Mouse (Mus musculus): Measurements from ENCODE around the gene Iqcn.
A peak's percentile ranks its signal among the peaks of the same experiment; 100 is the strongest.

Iqcn gene

GRCm38 (mm10) chr8:70737705-70738104, 34.4 kb downstream of the Iqcn start:
- no peak for DNase-seq (ENCODE audit: low read depth)

DNA sequence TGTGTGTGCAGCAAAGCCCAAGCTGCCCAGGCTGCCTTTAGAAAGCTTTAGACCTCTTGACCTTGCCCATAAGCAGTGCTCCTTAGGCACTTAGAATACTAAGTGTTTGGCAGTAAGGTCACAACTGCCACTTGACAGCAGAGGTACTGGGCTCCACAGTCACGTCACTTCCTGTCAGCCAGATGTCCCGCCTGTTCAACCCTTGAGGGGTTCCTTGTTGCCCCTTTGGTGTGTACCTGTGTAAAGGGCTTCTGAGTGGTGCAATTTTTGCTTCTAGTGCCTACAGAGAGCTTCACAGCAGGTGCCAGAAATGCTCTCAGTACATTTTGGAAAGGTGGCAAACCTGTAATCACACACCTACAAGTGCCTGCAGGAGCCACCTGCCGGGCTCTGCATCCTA, 35.0 kb downstream of the Iqcn start:
- no peak for DNase-seq (ENCODE audit: low read depth)

DNA sequence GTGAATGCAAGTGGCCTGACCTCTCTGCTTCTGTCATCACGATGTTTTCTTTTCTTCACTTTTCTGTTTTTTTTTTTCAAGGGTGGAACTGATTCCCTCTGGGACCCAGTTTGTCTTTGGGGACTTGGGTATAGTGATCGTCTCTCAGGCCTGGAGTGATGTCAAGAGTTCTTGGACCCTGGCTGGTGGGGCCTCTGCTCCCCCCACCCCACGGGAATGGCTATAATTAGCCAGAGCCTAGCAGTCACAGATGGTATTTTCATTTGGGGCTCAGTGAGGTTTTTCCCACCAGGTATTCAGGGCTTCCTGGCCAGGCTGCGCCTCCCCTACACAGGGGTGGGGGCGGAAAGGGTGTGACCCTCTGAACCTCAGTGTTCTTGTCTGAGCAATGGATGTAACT, 38.4 kb downstream of the Iqcn start:
- DNase-seq (ENCODE audit: low read depth), result no peak

DNA sequence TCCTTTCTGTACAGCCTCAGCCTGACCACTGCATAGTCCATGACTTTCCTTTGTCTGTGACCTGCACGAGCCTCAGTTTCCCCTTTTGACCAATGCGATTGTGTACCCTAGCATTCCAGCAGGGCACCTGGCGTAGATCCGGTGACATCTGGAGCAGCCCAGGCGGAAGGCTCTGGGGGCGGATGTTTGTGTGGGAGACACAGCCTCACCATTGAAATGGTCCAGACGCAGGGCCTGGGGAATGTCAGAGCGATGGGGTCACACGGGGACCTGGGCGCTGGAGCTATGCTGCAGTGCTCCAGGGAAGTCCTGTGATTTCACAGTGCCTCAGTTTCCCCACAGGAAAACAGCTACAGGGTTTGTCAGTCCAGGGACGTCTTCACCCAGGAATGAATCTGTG, 38.9 kb downstream of the Iqcn start:
- no peak for DNase-seq (ENCODE audit: low read depth)

GRCm38 (mm10) chr8:70742981-70743655, 39.9 kb downstream of the Iqcn start:
- DNase-seq (ENCODE audit: low read depth), result no peak

- no peak for DNase-seq (ENCODE audit: low read depth)
Measured at GRCm38 (mm10) chr8:70743656-70744590, 40.7 kb downstream of the Iqcn start.

DNA sequence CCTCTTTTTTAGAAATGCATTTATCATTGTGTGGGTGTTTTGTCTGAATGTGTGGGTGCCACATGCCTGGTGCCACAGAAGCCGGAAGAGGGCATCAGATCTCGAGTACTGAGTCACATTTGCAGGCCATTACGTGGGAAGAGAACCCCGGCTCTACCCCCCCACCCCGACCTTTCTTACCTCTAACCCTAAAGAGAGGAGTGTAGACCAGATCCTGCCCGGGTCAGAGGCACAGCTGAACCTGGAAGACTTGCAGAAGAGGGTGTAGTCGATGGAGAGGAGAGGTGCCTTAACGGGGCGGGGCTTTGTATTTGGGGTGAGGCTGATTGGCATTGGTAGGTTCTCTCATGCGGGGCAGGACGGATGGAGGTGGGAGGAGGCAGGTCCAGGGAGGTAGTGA, 41.5 kb downstream of the Iqcn start:
- no peak for DNase-seq (ENCODE audit: low read depth)

GRCm38 (mm10) chr8:70745691-70746220, 42.5 kb downstream of the Iqcn start:
- DNase-seq (ENCODE audit: low read depth), result no peak

DNA sequence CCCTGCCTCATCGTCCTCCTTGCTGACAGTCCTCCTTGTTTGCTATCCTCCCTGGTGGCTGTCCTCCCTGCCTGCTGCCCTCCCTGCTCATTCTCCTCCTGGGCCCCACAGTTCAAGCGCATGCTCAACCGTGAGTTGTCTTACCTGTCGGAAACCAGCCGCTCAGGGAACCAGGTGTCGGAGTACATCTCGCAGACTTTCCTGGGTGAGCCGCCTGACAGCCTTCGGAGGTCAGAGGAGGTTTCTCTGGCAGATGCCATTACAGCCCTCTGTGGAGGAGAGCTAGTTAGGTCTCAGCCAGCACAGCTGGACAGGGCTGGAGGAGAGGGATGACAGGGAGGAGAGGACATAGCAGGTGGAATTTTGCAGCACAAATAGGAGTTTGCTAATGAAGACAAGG, 43.4 kb downstream of the Iqcn start:
- DNase-seq (ENCODE audit: low read depth), result no peak

- DNase-seq (ENCODE audit: low read depth), result no peak
Measured at GRCm38 (mm10) chr8:70747211-70747890, 44.1 kb downstream of the Iqcn start.

GRCm38 (mm10) chr8:70748246-70749096, 45.2 kb downstream of the Iqcn start:
- no peak for DNase-seq (ENCODE audit: low read depth)

DNA sequence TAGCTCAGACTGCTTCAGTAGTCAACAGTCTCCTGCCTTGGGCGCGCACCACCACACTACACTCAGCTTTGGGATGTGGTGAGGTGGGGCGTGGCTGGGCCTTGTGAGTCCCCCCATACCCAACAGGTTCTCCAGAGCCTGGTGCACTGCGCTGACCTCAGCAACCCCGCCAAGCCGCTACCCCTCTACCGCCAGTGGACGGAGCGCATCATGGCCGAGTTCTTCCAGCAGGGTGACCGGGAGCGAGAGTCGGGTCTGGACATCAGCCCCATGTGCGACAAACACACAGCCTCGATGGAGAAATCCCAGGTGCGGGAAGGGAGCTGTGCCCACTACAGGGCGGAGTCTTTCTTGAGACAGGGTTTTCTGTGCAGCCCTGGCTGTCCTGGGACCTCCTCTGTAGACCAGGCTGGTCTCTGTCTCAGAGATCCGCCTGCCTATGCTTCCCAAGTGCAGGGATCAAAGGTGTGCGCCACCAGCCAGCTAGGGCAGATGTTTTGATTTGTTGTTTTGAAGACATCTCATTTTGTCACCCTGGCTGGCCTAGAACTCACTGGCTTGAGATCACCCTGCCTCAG, 45.9 kb downstream of the Iqcn start:
- DNase-seq (ENCODE audit: low read depth), result no peak

- no peak for DNase-seq (ENCODE audit: low read depth)
Measured at GRCm38 (mm10) chr8:70750128-70750680, 46.9 kb downstream of the Iqcn start.

GRCm38 (mm10) chr8:70752000-70752764, 48.9 kb downstream of the Iqcn start:
- no peak for DNase-seq (ENCODE audit: low read depth)

- no peak for DNase-seq (ENCODE audit: low read depth)
Measured at GRCm38 (mm10) chr8:70753151-70753550, 49.9 kb downstream of the Iqcn start.

DNA sequence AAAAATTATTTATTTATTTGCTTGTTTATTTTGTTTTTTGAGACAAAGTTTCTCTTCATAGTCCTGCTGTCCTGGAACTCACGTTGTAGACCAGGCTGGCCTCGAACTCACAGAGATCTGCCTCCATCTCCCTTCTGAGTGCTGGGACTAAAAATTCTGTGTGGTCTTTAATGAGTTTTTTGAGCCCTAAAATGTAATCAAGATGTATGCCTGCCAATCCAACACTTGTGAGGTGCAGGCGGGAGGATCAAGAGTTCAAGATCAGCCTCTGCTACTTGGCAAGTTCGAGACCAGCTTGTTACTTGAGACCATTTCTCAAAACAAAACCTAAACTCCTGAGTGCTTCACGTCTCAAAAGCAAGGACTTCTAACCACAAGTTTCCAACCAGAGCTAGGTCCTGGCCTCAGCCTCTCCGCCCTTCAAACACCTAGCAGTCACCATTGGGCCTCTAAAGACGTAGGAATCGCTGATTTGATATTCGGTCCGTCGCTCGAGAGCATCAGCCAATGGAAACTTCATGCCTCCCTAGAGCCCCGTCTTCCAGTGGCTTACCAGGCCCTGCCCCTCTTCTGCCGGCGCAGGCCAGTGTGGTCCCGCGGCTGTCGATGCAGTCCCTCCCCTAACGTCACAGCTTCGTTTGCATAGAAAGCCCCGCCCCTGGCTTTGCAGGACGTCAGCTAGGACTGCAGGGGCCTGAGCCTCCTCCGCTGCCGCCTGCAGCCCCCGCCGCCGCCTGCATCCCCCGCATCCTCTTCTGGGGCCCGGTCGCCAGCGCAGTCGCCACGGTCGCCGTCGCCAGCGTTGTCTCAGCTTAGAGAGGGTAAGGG, 51.0 kb downstream of the Iqcn start, which contains the start of gene Rab3a:
TSS of gene Rab3a (plus strand) at position 637 of the 828 bp plus-strand sequence.
- DNase-seq (ENCODE audit: low read depth), result peak; percentile 97

DNA sequence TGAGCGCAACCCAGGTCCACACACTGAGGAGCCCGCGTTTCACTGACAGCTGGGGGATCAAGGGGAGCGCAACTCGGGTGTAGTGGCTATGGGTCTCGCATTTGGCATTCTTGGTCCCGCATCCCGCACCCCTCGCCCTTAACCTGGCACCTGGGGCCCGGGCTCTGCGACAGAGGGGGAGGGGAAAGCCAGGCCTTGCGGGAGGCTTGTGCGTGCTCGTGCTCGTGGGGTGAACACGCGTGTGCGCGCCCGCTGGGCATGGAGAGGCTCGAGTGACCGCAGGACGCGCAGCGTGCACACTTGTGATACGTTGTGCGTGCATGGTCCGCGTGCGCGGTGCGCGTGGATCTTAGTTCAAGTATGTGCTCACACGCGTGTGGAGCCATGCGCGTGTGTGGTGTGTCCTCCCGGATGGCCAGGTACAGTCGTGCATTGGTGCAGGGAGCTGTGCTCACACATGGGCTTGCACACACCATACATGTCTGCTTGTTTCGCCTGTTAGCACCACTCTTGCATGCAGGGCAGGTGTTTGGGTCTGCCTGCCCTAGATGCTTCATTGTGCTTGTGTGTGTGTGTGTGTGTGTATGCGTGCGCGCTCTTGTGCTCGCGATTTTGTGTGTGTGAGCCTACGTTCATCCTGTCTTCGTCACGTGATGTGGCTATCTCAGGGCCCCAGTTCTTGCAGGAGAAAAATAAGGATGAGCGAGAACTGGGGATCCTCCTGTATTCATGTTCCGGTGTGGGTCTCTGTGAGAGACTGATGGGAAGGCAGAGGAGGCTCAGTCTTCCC, 51.8 kb downstream of the Iqcn start:
- DNase-seq (ENCODE audit: low read depth), result no peak
